Mouse (Mus musculus) testis, adult 2 months (tissue): Measurements from ENCODE around the gene Fam213a. TPM values are rescaled to one million over a fixed set of nuclear protein-coding genes. Genes with fewer than 3 reads are reported as not detected.

ENCODE experiments used
- H3K27ac ChIP-seq: fragments of 200-500 bp; 2 replicates; pipeline ENCODE4 v1.5.1; 2012; ENCODE audit warnings: low read depth, low read length; ENCODE audit not compliant: control insufficient read depth, insufficient read depth
- H3K27me3 ChIP-seq: fragments of 200-500 bp; 2 replicates; pipeline ENCODE4 v1.6.1; 2012; ENCODE audit warnings: mild to moderate bottlenecking, low read length, moderate library complexity; ENCODE audit not compliant: control insufficient read depth, insufficient read depth
- H3K36me3 ChIP-seq: fragments of 200-500 bp; 2 replicates; pipeline ENCODE4 v1.6.1; 2012; ENCODE audit warnings: mild to moderate bottlenecking, low read length; ENCODE audit not compliant: control insufficient read depth, insufficient read depth
- H3K4me1 ChIP-seq: fragments of 200-500 bp; 2 replicates; pipeline ENCODE4 v1.6.1; 2012; ENCODE audit warnings: low read length; ENCODE audit not compliant: control insufficient read depth, insufficient read depth
- H3K4me3 ChIP-seq: fragments of 200-500 bp; 2 replicates; pipeline ENCODE4 v1.5.1; 2012; ENCODE audit warnings: low read depth, mild to moderate bottlenecking, low read length, moderate library complexity, mixed read lengths; ENCODE audit not compliant: control insufficient read depth
- CTCF ChIP-seq: fragments of 200-500 bp; IDR thresholded peaks from 2 replicates; pipeline ENCODE4 v1.5.1; 2012; ENCODE audit warnings: low read depth, mild to moderate bottlenecking, inconsistent platforms, low read length, moderate library complexity; ENCODE audit not compliant: control insufficient read depth, insufficient read depth, insufficient replicate concordance
- POLR2A ChIP-seq: fragments of 200-500 bp; IDR thresholded peaks from 2 replicates; pipeline ENCODE4 v1.6.1; 2012; ENCODE audit warnings: low read depth, mild to moderate bottlenecking, inconsistent platforms, low read length, moderate library complexity; ENCODE audit not compliant: control insufficient read depth
- polyA plus RNA-seq: library from polyadenylated mRNA; depleted of rRNA; stranded (reverse); fragments of >200 nt; gene quantifications from 2 replicates; pipeline ENCODE4 v1.2.3, GENCODE M21; 2012

Gene Fam213a
- polyA plus RNA-seq, 1 experiment, result 45.1 TPM

- Histone ChIP-seq H3K36me3 (no peaks in the 10 kb centered on the region), H3K4me1 (peaks cover 2% of the 10 kb centered on the region; the same call in 1 of the 2 replicates), H3K27ac (no peak overlapping the region), H3K4me3 (no peak overlapping the region), H3K27me3 (no peaks in the 10 kb centered on the region)
- TF ChIP-seq POLR2A (no peak), CTCF (peak; percentile 20; the same call in 1 of the 2 replicates)
Observed at GRCm38 (mm10) chr14:41033135-41034110, 19.8 kb upstream of the Fam213a start.

DNA sequence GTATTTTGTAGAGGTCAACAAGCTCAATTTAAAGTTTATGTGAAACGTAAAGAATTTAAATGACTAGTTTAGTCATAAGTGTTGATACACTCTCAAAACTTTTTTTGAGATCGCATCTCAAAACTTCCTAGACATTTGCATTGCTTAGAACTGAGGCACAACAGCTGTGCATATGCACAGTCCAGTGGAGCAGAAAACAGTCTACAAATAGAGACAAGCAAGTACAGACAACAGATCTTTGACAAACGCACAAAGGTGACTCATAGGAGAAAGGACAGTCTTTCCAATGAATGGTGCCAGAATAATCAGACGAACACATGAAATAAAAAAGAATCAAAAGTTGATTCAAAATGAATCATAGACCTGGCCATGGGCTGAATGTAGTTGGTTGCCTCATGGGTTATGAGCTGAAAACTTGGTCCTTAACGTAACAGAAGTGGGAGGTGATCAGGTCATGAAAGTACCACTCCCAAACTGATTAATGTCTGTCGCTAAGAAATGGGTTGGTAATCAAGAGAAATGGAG, 17.5 kb upstream of the Fam213a start:
- Histone ChIP-seq H3K36me3 (no peaks in the 10 kb centered on the region), H3K27ac (no peak overlapping the region), H3K27me3 (no peaks in the 10 kb centered on the region), H3K4me1 (peaks cover 2% of the 10 kb centered on the region; the same call in 1 of the 2 replicates), H3K4me3 (no peak overlapping the region)
- TF ChIP-seq CTCF (no peak), POLR2A (no peak)

DNA sequence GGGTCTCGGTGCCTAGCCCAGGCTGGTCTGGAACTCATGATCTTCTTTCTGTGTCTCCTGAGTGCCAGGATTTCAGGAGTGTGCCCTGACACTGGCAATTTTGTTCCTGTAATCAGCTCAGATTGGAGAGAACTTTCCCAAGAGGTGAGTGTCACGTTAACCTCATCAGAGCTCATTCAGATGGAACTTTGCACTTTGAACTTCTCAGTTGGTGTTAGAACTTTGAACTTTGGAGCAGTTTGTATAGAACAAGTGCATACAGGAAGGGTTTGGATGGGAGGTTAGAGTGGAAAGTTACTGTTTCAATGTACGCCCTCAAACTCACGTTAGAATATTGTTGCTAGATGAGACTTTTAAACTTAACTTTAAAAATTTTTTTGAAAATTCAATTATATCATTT, 15.7 kb upstream of the Fam213a start:
- Histone ChIP-seq H3K4me1 (peaks cover 2% of the 10 kb centered on the region; the same call in 1 of the 2 replicates), H3K27ac (no peak overlapping the region), H3K4me3 (no peak overlapping the region), H3K27me3 (no peaks in the 10 kb centered on the region), H3K36me3 (no peaks in the 10 kb centered on the region)
- no peak for TF ChIP-seq POLR2A
- TF ChIP-seq CTCF, result no peak

DNA sequence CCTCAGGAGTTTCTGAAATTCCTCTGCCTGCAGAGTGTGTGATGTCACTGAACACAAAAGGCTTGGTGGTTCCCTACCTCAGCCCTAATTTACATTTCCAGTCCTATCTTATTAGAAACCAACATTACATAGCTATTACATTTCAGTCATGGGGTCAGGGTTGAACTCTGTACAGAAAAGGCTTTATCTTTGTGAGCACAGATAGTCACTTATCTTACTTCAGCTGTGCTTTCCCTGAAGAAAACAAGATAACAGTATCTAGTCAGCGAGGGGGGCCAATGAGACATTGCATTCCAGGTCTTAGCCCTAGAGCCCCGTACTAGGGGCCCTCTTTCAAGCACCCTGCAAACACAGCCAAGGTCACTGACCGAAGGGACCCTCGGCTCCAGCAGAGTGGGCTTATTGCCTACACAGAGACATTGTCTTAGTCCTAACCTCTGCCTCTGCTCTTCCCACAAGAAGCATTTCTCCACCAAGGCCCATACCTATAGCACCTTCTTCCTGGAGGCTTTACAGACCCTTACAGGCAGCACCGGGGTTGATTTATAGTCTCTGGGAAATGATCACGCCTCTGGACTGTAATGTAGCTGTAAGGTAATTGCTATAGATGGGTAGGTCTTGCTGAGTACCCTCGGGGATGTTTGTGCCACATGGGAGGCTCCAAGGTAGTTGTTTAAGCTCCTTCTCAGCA, 12.2 kb upstream of the Fam213a start:
- no peaks in the 10 kb centered on the region for H3K4me1 ChIP-seq
- H3K27me3 ChIP-seq, result no peaks in the 10 kb centered on the region
- TF ChIP-seq CTCF, result no peak
- no peak for TF ChIP-seq POLR2A
- H3K36me3 ChIP-seq, result no peaks in the 10 kb centered on the region
- H3K4me3 ChIP-seq, result no peak overlapping the region
- no peak overlapping the region for H3K27ac ChIP-seq

GRCm38 (mm10) chr14:41025087-41025486, 11.5 kb upstream of the Fam213a start:
- no peaks in the 10 kb centered on the region for H3K4me1 ChIP-seq
- no peak overlapping the region for H3K27ac ChIP-seq
- H3K36me3 ChIP-seq, result no peaks in the 10 kb centered on the region
- H3K4me3 ChIP-seq, result no peak overlapping the region
- no peaks in the 10 kb centered on the region for H3K27me3 ChIP-seq
- TF ChIP-seq POLR2A, result no peak
- no peak for TF ChIP-seq CTCF

DNA sequence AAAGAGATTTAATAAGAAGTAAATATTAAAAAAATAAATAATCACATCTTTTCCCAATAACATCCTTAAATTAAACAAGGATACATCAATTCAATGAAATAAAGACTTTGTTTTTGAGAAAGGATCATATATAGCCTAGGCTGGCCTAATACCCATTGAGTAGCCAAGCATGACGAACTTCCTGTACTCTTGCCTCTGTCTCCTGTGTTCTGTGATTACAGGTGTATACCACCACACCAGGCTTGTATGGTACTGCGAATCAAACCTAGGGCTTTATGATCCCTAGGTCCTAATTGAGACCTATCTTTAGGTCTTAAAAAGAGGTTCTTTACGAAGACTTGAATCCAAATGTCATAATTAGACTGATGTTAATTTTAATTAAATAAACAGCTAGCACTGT, 7.7 kb upstream of the Fam213a start:
- Histone ChIP-seq H3K4me1 (no peaks in the 10 kb centered on the region), H3K4me3 (no peak overlapping the region), H3K36me3 (no peaks in the 10 kb centered on the region), H3K27ac (no peak overlapping the region), H3K27me3 (no peaks in the 10 kb centered on the region)
- no peak for TF ChIP-seq POLR2A
- TF ChIP-seq CTCF, result no peak

- H3K4me3 ChIP-seq, result no peak overlapping the region
- peaks cover 10% of the 10 kb centered on the region for H3K4me1 ChIP-seq
- no peaks in the 10 kb centered on the region for H3K27me3 ChIP-seq
- TF ChIP-seq POLR2A (no peak), CTCF (no peak)
- H3K36me3 ChIP-seq, result no peaks in the 10 kb centered on the region
- no peak overlapping the region for H3K27ac ChIP-seq
Observed at GRCm38 (mm10) chr14:41017460-41017859, 3.9 kb upstream of the Fam213a start.
